Mouse (Mus musculus): ENCODE results near the gene Hoxb4.
A peak's percentile ranks its signal among the peaks of the same experiment; 100 is the strongest.

Gene Hoxb4

DNA sequence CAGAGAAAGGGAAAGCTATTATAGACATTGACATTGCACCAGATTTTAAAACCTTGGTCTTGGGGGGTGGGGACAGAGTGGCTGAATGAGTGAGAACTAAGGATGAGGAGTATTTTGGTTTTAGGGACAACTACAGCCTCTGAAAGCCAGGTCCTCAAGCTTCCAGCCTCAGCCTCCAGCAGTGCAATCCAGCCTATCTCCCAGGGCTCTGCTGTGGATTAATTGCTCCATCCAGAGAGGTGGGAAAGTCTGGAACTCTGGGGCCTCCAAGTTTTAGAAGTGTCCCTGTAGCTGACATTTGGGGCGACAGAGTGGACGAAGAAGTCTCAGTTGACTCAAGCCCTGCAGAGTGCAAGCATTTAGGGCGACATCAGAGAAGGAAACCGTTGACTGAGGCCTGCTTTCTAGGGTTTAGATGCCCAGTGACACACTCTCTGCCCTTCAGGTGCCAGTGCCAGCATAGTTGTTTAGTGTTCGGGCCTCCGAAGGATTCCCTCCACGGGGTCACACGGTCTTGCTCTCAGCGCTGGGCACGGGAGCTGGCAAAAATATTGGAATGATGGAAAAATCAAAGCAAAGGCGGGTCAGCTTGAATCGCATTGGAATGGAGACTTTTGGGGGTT lies 4.2 kb upstream of the Hoxb4 start:
- no peak for DNase-seq (ENCODE audit: low read depth in 1 of 2, low spot score in 2 of 2)

- DNase-seq (ENCODE audit: low read depth in 1 of 2, low spot score in 2 of 2): no peak
Observed at GRCm38 (mm10) chr11:96314671-96315343, 3.3 kb upstream of the Hoxb4 start.

GRCm38 (mm10) chr11:96315344-96315681 lies 2.8 kb upstream of the Hoxb4 start:
- DNase-seq (ENCODE audit: low read depth in 1 of 2, low spot score in 2 of 2): no peak

- DNase-seq (ENCODE audit: low read depth in 1 of 2, low spot score in 2 of 2): no peak
Observed at GRCm38 (mm10) chr11:96316696-96317607, 1.1 kb upstream of the Hoxb4 start.

- DNase-seq (ENCODE audit: low read depth in 1 of 2, low spot score in 2 of 2): peak in 1 of 2 experiments; percentile 38
Observed at GRCm38 (mm10) chr11:96318368-96319070, 452 bp downstream of the Hoxb4 start.

DNA sequence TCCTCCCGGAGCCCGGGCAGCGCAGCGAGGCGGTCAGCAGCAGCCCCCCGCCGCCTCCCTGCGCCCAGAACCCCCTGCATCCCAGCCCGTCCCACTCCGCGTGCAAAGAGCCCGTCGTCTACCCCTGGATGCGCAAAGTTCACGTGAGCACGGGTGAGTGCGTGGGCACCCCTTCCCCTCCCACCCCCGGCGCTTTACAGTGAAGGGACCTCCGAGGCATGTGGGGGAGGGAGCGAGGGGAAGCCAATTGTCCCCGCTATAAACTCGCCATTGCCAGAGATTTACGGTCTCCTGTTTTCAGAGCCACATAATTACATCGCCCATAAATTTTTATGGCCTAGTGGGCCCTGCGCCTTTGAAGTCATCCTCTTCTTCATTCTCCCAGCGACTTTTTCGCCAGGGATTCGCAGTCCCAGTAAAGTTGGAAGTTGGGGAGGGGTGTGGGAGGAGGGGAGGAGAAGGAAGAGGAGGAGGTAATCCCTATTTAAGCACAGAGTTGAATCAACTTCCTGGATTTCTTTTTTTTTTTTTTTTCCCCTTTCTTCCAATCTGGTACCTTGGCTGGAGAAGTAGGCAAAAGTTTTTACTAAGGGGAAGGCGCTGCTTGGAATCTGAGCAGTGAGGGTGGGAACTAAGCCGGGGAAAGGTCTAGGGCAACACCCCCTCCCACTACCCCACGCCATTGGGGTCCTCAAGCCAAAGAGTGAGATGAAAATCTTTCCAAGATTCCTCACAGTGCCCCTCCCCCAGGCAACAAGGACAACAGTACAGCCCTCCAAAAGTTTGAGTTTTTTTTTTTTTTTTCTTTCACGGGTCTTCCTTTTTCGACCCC lies 1.2 kb downstream of the Hoxb4 start:
- DNase-seq (ENCODE audit: low read depth in 1 of 2, low spot score in 2 of 2): no peak

DNA sequence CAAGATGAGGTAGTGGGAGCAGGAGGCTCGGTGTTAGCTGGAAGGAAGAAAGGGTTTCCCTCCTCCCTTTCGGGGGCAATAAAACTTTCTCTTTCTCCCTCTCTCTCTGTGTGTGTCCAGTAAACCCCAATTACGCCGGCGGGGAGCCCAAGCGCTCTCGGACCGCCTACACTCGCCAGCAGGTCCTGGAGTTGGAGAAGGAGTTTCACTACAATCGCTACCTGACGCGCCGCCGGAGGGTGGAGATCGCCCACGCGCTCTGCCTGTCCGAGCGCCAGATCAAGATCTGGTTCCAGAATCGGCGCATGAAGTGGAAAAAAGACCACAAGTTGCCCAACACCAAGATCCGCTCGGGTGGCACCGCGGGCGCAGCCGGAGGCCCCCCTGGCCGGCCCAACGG lies 1.8 kb downstream of the Hoxb4 start:
- DNase-seq (ENCODE audit: low read depth in 1 of 2, low spot score in 2 of 2): no peak

- DNase-seq (ENCODE audit: low read depth in 1 of 2, low spot score in 2 of 2): no peak
Observed at GRCm38 (mm10) chr11:96320688-96321087, 2.6 kb downstream of the Hoxb4 start.

GRCm38 (mm10) chr11:96321846-96322245 lies 3.8 kb downstream of the Hoxb4 start:
- no peak for DNase-seq (ENCODE audit: low read depth in 1 of 2, low spot score in 2 of 2)

- no peak for DNase-seq (ENCODE audit: low read depth in 1 of 2, low spot score in 2 of 2)
Observed at GRCm38 (mm10) chr11:96322738-96323137, 4.7 kb downstream of the Hoxb4 start.

GRCm38 (mm10) chr11:96323154-96323553 lies 5.1 kb downstream of the Hoxb4 start, which contains the start of gene Hoxb3:
Hoxb3 (plus strand) TSS chr11:96323326.
- DNase-seq (ENCODE audit: low read depth in 1 of 2, low spot score in 2 of 2): no peak

GRCm38 (mm10) chr11:96324125-96324524 lies 6.1 kb downstream of the Hoxb4 start:
- DNase-seq (ENCODE audit: low read depth in 1 of 2, low spot score in 2 of 2): no peak

- DNase-seq (ENCODE audit: low read depth in 1 of 2, low spot score in 2 of 2): no peak
Observed at GRCm38 (mm10) chr11:96324965-96325364, 6.9 kb downstream of the Hoxb4 start.

DNA sequence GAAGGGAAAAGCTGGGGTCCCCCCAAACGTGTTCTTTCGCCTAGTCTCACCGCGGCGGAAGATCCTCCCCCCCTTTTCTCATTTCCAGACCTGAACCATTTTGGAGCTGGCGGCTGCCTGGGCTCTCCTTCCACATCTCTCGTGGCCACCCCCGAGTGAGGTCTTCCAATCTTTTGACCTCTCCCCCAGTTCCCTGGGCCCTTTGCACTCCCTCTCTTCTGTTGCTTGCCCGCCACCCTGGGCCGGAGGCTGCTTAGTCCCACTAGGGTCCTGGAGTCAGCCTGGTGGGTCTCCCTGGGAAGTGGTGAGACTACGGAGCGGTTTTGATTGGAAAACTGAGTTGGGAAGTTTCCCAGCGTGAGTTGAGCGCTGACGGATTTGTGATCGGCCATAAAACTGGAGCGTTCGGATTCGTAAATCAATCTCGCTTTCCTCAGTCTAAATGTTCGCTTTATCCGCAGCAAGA lies 7.7 kb downstream of the Hoxb4 start:
- DNase-seq (ENCODE audit: low read depth in 1 of 2, low spot score in 2 of 2): no peak

GRCm38 (mm10) chr11:96326705-96327104 lies 8.6 kb downstream of the Hoxb4 start:
- DNase-seq (ENCODE audit: low read depth in 1 of 2, low spot score in 2 of 2): no peak

DNA sequence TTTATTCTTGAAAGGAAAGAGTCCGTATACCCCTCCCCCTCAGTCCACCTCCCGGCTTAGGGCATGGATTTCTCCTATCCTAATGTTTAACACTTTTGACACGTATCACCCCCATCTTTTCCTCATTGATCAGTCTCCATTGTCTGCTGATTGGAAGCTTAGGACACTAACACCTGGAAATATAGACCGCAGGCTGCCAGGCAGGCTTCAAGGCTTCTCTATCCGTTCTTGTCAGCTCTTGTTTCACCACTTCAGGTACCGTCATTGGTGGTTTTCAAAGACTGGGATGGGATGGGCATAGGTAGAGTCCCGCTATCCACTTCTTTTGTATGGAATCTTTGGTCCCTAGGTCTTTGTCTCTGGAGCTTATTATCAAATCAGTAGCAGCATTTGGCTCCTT lies 9.1 kb downstream of the Hoxb4 start:
- DNase-seq (ENCODE audit: low read depth in 1 of 2, low spot score in 2 of 2): no peak

GRCm38 (mm10) chr11:96327750-96328149 lies 9.7 kb downstream of the Hoxb4 start:
- DNase-seq (ENCODE audit: low read depth in 1 of 2, low spot score in 2 of 2): no peak

GRCm38 (mm10) chr11:96328605-96329004 lies 10.5 kb downstream of the Hoxb4 start:
- no peak for DNase-seq (ENCODE audit: low read depth in 1 of 2, low spot score in 2 of 2)

DNA sequence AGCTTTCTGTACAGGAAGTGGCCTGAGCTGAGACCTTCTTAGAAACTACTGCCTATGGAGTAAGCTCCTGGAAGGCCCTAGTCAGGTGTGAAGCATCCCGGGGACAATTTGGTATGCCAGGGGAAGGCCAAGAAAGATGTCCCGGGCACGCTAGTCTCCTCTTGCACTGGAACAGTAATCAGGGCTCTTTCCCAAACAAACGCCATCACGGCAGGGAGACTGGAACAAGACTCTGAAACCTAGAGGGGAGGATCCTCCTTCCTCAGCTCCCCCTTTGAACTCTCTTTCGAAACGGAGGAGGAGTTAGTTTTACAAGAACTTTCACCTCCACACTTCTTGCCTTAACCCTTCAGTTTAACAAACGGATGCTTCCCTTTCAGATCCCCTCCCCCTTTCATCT lies 14.0 kb downstream of the Hoxb4 start:
- no peak for DNase-seq (ENCODE audit: low read depth in 1 of 2, low spot score in 2 of 2)

GRCm38 (mm10) chr11:96332618-96333032 lies 14.6 kb downstream of the Hoxb4 start:
- no peak for DNase-seq (ENCODE audit: low read depth in 1 of 2, low spot score in 2 of 2)
